Mouse (Mus musculus) lung, adult 2 months (tissue): ENCODE measurements around the gene Kncn. TPM values are rescaled to one million over a fixed set of nuclear protein-coding genes. Genes with fewer than 3 reads are reported as not detected.

Experiments used
- DNase-seq: peaks from one replicate; pipeline ENCODE4 v3.0.0; 2022
- H3K4me1 ChIP-seq: fragments of 200-500 bp; 2 replicates; pipeline ENCODE4 v1.6.1; 2011; ENCODE audit warnings: low read length; ENCODE audit not compliant: control insufficient read depth, insufficient read depth
- H3K4me3 ChIP-seq: fragments of 200-500 bp; replicated peaks from 2 replicates; pipeline ENCODE3; 2011; ENCODE audit warnings: low read depth, mild to moderate bottlenecking, control low read depth, low read length; ENCODE audit errors: extremely low read depth
- CTCF ChIP-seq: fragments of 200-500 bp; IDR thresholded peaks from 2 replicates; pipeline ENCODE4 v1.5.1; 2011; ENCODE audit warnings: mild to moderate bottlenecking, low read length, control low read depth; ENCODE audit not compliant: insufficient read depth
- POLR2A ChIP-seq: fragments of 200-500 bp; IDR thresholded peaks from 2 replicates; pipeline ENCODE4 v1.6.1; 2011; ENCODE audit warnings: low read depth, mild to moderate bottlenecking, control low read depth, low read length, borderline replicate concordance; ENCODE audit errors: extremely low read depth
- WGBS: fragments of 180-500 bp; shearing (Covaris S2); methylation state at CpG from one replicate; pipeline ENCODE4 v1.1.7; 2018; 5-methylcytosine and 5-hydroxymethylcytosine counted together
- polyA plus RNA-seq: library from polyadenylated mRNA; depleted of rRNA; stranded (reverse); fragments of >200 nt; gene quantifications from 2 replicates; pipeline ENCODE4 v1.2.3, GENCODE M21; 2012; rRNA removed

The Kncn gene
- polyA plus RNA-seq, 1 experiment: not detected

DNA sequence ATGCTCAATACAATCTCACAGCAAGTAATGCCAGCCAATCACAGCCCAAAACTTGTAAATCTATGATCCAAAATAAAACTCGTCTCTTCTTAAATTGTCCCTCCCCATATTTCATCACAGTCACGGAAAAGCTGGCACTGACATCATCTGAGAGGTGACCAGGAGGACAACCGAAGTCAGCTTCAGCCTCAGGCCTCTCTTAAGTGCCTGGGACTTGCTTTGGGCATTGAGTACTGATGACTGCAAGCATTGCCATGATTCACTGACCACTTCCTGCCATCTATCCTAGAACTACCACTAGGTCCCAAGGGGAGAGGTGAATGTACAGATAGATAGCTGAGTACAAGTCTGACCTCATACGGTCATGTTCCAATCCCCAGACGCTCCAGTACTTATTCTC, 38.5 kb downstream of the Kncn start:
- H3K4me1 ChIP-seq: no peaks in the 10 kb centered on the region
- no peak overlapping the region for H3K4me3 ChIP-seq
- 82% methylated on average over 5 of the region's 5 CpGs for WGBS
- TF ChIP-seq POLR2A: no peak
- TF ChIP-seq CTCF: no peak
- DNase-seq: no peak

GRCm38 (mm10) chr4:115923262-115923880, 39.2 kb downstream of the Kncn start:
- TF ChIP-seq POLR2A (no peak), CTCF (no peak)
- 69% methylated on average over 16 of the region's 16 CpGs for WGBS

GRCm38 (mm10) chr4:115927637-115928036, 43.4 kb downstream of the Kncn start:
- Histone ChIP-seq H3K4me1 (no peaks in the 10 kb centered on the region), H3K4me3 (no peak overlapping the region)
- WGBS: 44% methylated on average over 7 of the region's 7 CpGs
- TF ChIP-seq POLR2A (no peak), CTCF (no peak)
- DNase-seq: no peak

More at GRCm38 (mm10) chr4:115923262-115923880, 39.2 kb downstream of the Kncn start:
- Histone ChIP-seq H3K4me3 (no peak overlapping the region), H3K4me1 (no peaks in the 10 kb centered on the region)
- no peak for DNase-seq

GRCm38 (mm10) chr4:115931556-115932088, 47.4 kb downstream of the Kncn start:
- TF ChIP-seq POLR2A (no peak), CTCF (no peak)
- Histone ChIP-seq H3K4me1 (peaks cover 5% of the 10 kb centered on the region; the same call in 1 of the 2 replicates), H3K4me3 (no peak overlapping the region)
- DNase-seq: no peak
- 51% methylated on average over 13 of the region's 13 CpGs for WGBS

DNA sequence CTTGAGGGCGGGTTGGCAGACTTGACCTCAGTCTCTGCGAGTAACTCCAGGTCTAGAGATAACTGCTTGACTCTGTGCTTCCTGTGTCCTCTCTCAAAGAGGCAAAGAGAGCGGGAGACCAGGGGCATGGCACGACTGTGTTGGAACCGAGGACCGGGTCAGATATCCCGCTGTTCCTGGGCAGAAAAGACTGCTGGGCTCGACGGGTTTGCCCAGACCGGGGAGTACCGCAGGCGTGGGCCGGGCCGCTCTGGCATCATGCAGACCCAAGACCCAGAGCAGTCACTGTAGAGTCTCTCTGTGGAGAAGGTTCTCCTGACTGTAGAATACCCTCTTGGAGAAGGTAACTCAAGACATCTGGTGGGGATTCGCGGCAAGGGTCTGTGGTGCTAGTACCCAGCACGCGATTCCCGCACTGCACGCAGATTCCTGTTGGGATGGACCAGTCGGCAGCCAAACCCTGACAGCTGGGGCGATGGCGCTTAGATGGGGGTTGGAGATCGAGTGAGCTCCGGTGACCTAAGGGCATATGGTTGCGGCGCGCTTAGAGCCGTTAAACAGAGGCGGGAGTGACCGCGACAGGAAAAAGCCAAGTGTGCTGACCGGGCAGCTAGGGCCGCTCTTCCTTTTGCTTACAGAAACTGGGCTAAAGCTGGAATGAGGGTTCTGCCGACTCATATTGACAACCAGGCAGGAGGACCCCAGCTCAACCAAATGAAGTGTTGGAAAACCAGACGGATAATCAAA, 51.8 kb downstream of the Kncn start:
- Histone ChIP-seq H3K4me1 (peaks cover 6% of the 10 kb centered on the region; the same call in 1 of the 2 replicates), H3K4me3 (no peak overlapping the region)
- WGBS: 3% methylated on average over 36 of the region's 36 CpGs
- TF ChIP-seq POLR2A (no peak), CTCF (no peak)
- DNase-seq: peak; percentile 9

DNA sequence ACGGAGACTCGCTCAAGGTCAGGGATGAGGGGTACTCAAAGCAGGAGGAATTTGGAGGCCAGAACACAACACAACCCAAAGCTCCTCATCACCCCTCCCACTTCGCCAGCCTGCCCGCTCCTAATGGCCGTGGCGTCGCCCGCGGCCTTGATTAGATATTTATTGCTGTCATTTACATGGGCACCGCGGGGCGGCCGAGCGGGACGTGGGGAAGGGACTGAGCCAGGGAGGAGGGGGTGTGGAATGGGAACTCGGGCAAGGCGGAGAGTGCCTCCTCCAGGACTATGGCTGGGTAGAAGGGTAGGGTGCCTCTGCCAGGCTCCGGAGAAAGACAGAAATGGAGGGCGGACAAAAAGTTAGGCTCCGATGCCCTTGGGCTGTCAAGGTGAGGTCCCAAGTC, 52.4 kb downstream of the Kncn start:
- no peak overlapping the region for H3K4me3 ChIP-seq
- TF ChIP-seq CTCF (no peak), POLR2A (no peak)
- DNase-seq: no peak
- peaks cover 6% of the 10 kb centered on the region; the same call in 1 of the 2 replicates for H3K4me1 ChIP-seq
- WGBS: 4% methylated on average over 20 of the region's 20 CpGs

- WGBS: 16% methylated on average over 19 of the region's 19 CpGs
- no peak for TF ChIP-seq POLR2A
- Histone ChIP-seq H3K4me3 (no peak overlapping the region), H3K4me1 (peaks cover 6% of the 10 kb centered on the region; the same call in 1 of the 2 replicates)
- DNase-seq: no peak
Observed at GRCm38 (mm10) chr4:115937061-115937976, 53.1 kb downstream of the Kncn start.

DNA sequence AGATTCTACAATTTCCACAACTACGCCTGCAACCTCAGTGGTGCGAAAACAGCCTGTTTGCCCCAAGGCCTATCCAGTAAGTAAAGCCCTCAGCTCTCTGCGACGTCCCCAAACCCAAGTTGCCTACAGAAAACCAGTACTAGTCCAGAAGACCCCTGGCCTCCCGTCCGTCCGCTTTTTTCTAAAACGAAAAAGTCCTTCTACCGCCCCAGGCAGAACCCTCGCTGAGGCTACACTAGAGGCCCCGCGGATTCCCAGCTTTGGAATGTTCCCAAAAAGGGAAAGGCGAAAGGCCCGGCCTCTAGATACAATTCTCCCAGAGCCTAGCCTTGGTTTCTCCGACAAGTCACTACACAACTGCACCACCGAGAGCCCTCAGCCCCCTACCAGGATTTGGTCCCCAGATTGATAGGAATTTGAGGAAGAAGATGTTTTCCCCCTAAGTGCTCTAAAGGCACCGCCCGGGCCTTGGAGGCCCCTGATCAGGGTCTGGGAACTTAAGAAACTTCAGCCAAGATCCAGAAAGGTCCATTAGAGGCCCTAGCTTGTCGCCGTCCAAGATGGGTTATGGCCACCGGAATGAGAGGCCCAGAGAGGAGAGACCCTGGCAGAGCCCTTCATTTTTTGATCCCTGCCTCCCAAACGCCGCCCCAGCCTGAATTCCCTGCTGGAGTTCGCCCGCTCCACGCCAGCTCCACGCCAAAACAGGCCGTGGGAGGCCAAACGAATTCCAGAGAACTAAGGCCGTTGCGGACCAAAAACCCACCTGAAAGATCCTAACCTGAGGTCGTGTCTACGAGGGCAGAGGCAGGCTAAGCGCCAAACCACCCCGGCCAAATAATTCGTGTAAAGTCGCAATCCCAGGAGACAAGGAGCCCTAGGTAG, 54.3 kb downstream of the Kncn start:
- peak; percentile 42 for DNase-seq
- TF ChIP-seq CTCF (no peak), POLR2A (no peak)
- 8% methylated on average over 37 of the region's 37 CpGs for WGBS
- peaks cover 6% of the 10 kb centered on the region; the same call in 1 of the 2 replicates for H3K4me1 ChIP-seq
- H3K4me3 ChIP-seq: no peak overlapping the region

Other genes with a start within 250 kb of the Kncn start
- 848 and 1,004 TPM in 2 replicates for gene Cyp4b1, start 236.7 kb upstream of the Kncn start, polyA plus RNA-seq
- gene Efcab14, start 146.7 kb upstream of the Kncn start, polyA plus RNA-seq: 32.5 and 33.5 TPM in 2 replicates
- 0.31 and 0.37 TPM in 2 replicates for gene Tex38, start 103.4 kb upstream of the Kncn start, polyA plus RNA-seq
- 19.6 and 32.7 TPM in 2 replicates for gene Atpaf1, start 99.6 kb upstream of the Kncn start, polyA plus RNA-seq
- 27.9 and 45.4 TPM in 2 replicates for gene Mob3c, start 56.3 kb upstream of the Kncn start, polyA plus RNA-seq
- 65.9 and 73.9 TPM in 2 replicates for gene Mknk1, start 45.2 kb upstream of the Kncn start, polyA plus RNA-seq
- not detected in 2 replicates for gene 6430628N08Rik, start 6.3 kb downstream of the Kncn start, polyA plus RNA-seq
- not detected in 2 replicates for gene Dmbx1, start 55.5 kb downstream of the Kncn start, polyA plus RNA-seq
- 24.5 and 31.7 TPM in 2 replicates for gene Faah, start 133.5 kb downstream of the Kncn start, polyA plus RNA-seq
- gene Nsun4, start 169.5 kb downstream of the Kncn start, polyA plus RNA-seq: 14.3 and 22.8 TPM in 2 replicates
- 60.7 and 113 TPM in 2 replicates for gene Uqcrh, start 190.7 kb downstream of the Kncn start, polyA plus RNA-seq
- gene Lrrc41, start 190.9 kb downstream of the Kncn start, polyA plus RNA-seq: 61.5 and 62.1 TPM in 2 replicates
- gene Rad54l, start 239.3 kb downstream of the Kncn start, polyA plus RNA-seq: 0.42 and 0.70 TPM in 2 replicates
- gene Pomgnt1, start 239.4 kb downstream of the Kncn start, polyA plus RNA-seq: 37.3 and 46.4 TPM in 2 replicates